Mouse (Mus musculus): ENCODE data around the gene Idh3g. TPM values are rescaled to one million over a fixed set of nuclear protein-coding genes. Genes with fewer than 3 reads are reported as not detected.
"Not testable (repeated sequence)": the region's sequence is repeated elsewhere in the genome, so short reads cannot be mapped to it uniquely, and the experiment has no call there.

The Idh3g gene
- polyA plus RNA-seq, 1 experiment from 2014 or later, result 202 TPM

GRCm38 (mm10) chrX:73744774-73745481 is 41.8 kb downstream of the Idh3g start:
- WGBS, result 60% methylated on average over 1 of the region's 1 CpGs
- no peaks in the 10 kb centered on the region for H3K27me3 ChIP-seq (replicated peaks)
- no peak overlapping the region for H3K9ac ChIP-seq
- H3K9me3 ChIP-seq, result no peaks in the 10 kb centered on the region
- no peak overlapping the region for H3K4me3 ChIP-seq (replicated peaks)
- no peak for ATAC-seq (ENCODE audit: insufficient read depth, low FRiP score, low read depth)
- no peaks in the 10 kb centered on the region for H3K36me3 ChIP-seq
- no peak overlapping the region for H3K27ac ChIP-seq
- H3K4me1 ChIP-seq, result no peaks in the 10 kb centered on the region
- H3K4me2 ChIP-seq, result no peak overlapping the region

DNA sequence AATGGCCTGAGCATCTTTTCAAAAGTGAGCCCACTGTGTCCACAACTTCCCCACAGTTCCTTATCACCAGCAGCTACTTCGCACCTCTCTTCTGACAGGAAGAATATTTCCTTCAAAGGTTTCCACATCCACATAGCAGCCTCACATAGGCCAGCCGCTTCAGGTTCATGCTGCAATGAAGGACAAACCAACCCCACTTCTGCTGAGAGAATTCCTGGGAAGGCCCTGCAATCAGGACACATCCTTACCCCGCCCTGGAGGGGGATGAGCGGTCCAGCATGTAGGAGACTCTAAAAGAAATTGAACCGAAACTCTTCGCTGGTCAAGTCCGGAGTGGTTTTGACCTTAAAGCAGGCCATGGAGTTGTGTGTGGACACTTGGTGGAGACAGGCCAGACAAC is 46.9 kb downstream of the Idh3g start:
- 94% methylated on average over 7 of the region's 7 CpGs for WGBS
- H3K4me3 ChIP-seq (replicated peaks); H3K36me3 ChIP-seq; H3K9ac ChIP-seq; H3K4me2 ChIP-seq; H3K27ac ChIP-seq; H3K4me1 ChIP-seq; H3K9me3 ChIP-seq; ATAC-seq (ENCODE audit: insufficient read depth, low FRiP score, low read depth); H3K27me3 ChIP-seq (replicated peaks): not testable (repeated sequence)

DNA sequence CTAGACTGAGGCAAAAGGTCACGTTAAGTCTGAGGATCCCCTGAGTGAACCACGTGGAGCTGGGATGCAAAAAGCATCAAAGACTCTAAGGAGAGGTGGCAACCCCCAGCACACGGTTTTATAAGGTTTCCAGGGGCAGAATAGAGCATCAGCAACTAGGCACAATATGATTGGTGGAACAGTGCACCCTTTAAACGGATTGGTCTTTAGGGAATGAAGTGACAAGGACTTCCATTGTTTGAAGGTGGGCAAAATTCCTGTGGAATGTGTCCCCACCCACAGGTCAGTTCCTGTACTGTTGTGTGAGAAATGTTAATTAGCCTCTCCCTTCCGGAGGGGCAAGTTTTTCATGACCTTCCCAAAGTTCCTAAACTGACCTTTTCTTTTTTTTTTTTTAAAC is 47.5 kb downstream of the Idh3g start:
- no peak for ATAC-seq (ENCODE audit: insufficient read depth, low FRiP score, low read depth)
- Histone ChIP-seq H3K4me1 (no peaks in the 10 kb centered on the region), H3K27ac (no peak overlapping the region), H3K36me3 (no peaks in the 10 kb centered on the region), H3K4me3 (replicated peaks) (no peak overlapping the region), H3K9ac (no peak overlapping the region), H3K27me3 (replicated peaks) (no peaks in the 10 kb centered on the region), H3K4me2 (no peak overlapping the region), H3K9me3 (no peaks in the 10 kb centered on the region)
- WGBS, result 57% methylated on average over 5 of the region's 5 CpGs

DNA sequence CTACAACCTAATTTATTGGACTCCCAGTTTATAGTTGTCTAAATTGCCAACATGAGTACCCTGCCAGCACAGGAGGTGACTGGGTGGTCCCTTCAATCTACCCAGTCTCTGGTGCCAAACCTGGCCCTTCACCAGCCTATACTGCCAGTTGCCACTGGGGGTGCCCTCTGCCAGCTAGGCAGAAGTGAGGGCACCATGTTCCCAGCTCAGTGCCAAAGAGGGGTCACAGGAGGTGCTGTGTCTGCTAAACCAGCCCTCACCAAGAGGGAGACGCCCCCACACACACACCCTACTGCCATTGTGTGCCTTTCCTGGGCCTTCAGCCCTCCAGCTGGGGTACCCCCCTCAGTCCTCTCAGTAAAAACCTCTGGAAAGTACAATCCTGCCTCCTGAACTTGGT is 48.5 kb downstream of the Idh3g start:
- no peak overlapping the region for H3K27ac ChIP-seq
- no peaks in the 10 kb centered on the region for H3K4me1 ChIP-seq
- H3K4me3 ChIP-seq (replicated peaks), result no peak overlapping the region
- WGBS, result 61% methylated on average over 1 of the region's 1 CpGs
- no peak for ATAC-seq (ENCODE audit: insufficient read depth, low FRiP score, low read depth)
- no peaks in the 10 kb centered on the region for H3K36me3 ChIP-seq
- no peak overlapping the region for H3K4me2 ChIP-seq
- H3K9ac ChIP-seq, result no peak overlapping the region
- H3K27me3 ChIP-seq (replicated peaks), result no peaks in the 10 kb centered on the region
- no peaks in the 10 kb centered on the region for H3K9me3 ChIP-seq

- no peak for ATAC-seq (ENCODE audit: insufficient read depth, low FRiP score, low read depth)
These were observed 55.8 kb downstream of the Idh3g start for GRCm38 (mm10) chrX:73730908-73731307.

More at GRCm38 (mm10) chrX:73730908-73731307, 55.8 kb downstream of the Idh3g start:
- H3K9ac ChIP-seq, result no peak overlapping the region
- no peak overlapping the region for H3K4me3 ChIP-seq (replicated peaks)
- no peak overlapping the region for H3K4me2 ChIP-seq
- no peaks in the 10 kb centered on the region for H3K4me1 ChIP-seq
- no peaks in the 10 kb centered on the region for H3K36me3 ChIP-seq
- no peaks in the 10 kb centered on the region for H3K27me3 ChIP-seq (replicated peaks)
- WGBS, result 57% methylated on average over 1 of the region's 1 CpGs
- H3K9me3 ChIP-seq, result no peaks in the 10 kb centered on the region
- no peak overlapping the region for H3K27ac ChIP-seq

Other genes starting within 250 kb of the Idh3g start
- gene Dusp9, start 147.5 kb downstream of the Idh3g start, polyA plus RNA-seq (2015; fragmentation: Nextera tagmentation; extraction: Ambion mirVana), result 15.0 and 16.9 TPM in 2 replicates
- 17.7 and 20.4 TPM in 2 replicates for gene Pnck, start 126.8 kb downstream of the Idh3g start, polyA plus RNA-seq (2015; fragmentation: Nextera tagmentation; extraction: Ambion mirVana)
- gene Slc6a8, start 113.7 kb downstream of the Idh3g start, polyA plus RNA-seq (2015; fragmentation: Nextera tagmentation; extraction: Ambion mirVana), result 6.8 and 7.1 TPM in 2 replicates
- 270 and 283 TPM in 2 replicates for gene Bcap31, start 70.7 kb downstream of the Idh3g start, polyA plus RNA-seq (2015; fragmentation: Nextera tagmentation; extraction: Ambion mirVana)
- 18.6 and 19.5 TPM in 2 replicates for gene Abcd1, start 70.3 kb downstream of the Idh3g start, polyA plus RNA-seq (2015; fragmentation: Nextera tagmentation; extraction: Ambion mirVana)
- gene Plxnb3, start 29.8 kb downstream of the Idh3g start, polyA plus RNA-seq (2015; fragmentation: Nextera tagmentation; extraction: Ambion mirVana), result 0.67 and 0.68 TPM in 2 replicates
- 2.2 and 4.8 TPM in 2 replicates for gene Srpk3, start 12.5 kb downstream of the Idh3g start, polyA plus RNA-seq (2015; fragmentation: Nextera tagmentation; extraction: Ambion mirVana)
- gene Ssr4, start 131 bp upstream of the Idh3g start, polyA plus RNA-seq (2015; fragmentation: Nextera tagmentation; extraction: Ambion mirVana), result 253 and 266 TPM in 2 replicates
- gene Pdzd4, start 38.1 kb upstream of the Idh3g start, polyA plus RNA-seq (2015; fragmentation: Nextera tagmentation; extraction: Ambion mirVana), result 0.83 and 0.84 TPM in 2 replicates
- 0.21 and 0.22 TPM in 2 replicates for gene Avpr2, start 105.2 kb upstream of the Idh3g start, polyA plus RNA-seq (2015; fragmentation: Nextera tagmentation; extraction: Ambion mirVana)
- 8.2 and 9.3 TPM in 2 replicates for gene L1cam, start 109.2 kb upstream of the Idh3g start, polyA plus RNA-seq (2015; fragmentation: Nextera tagmentation; extraction: Ambion mirVana)
- 4.5 and 5.7 TPM in 2 replicates for gene Arhgap4, start 135.0 kb upstream of the Idh3g start, polyA plus RNA-seq (2015; fragmentation: Nextera tagmentation; extraction: Ambion mirVana)
- gene Naa10, start 135.0 kb upstream of the Idh3g start, polyA plus RNA-seq (2015; fragmentation: Nextera tagmentation; extraction: Ambion mirVana), result 144 and 156 TPM in 2 replicates
- 49.5 and 55.0 TPM in 2 replicates for gene Renbp, start 144.0 kb upstream of the Idh3g start, polyA plus RNA-seq (2015; fragmentation: Nextera tagmentation; extraction: Ambion mirVana)
- gene Hcfc1, start 179.5 kb upstream of the Idh3g start, polyA plus RNA-seq (2015; fragmentation: Nextera tagmentation; extraction: Ambion mirVana), result 40.8 and 46.8 TPM in 2 replicates
- 68.3 and 71.1 TPM in 2 replicates for gene Irak1, start 237.0 kb upstream of the Idh3g start, polyA plus RNA-seq (2015; fragmentation: Nextera tagmentation; extraction: Ambion mirVana)